Mouse (Mus musculus): ENCODE measurements around the gene Trim67. TPM values are rescaled to one million over a fixed set of nuclear protein-coding genes. Genes with fewer than 3 reads are reported as not detected.

The Trim67 gene
- polyA plus RNA-seq, 1 experiment, result 19.4 TPM

- peaks cover 11% of the 10 kb centered on the region for H3K4me1 ChIP-seq (ENCODE audit: control insufficient read depth, insufficient read depth, low read length)
- WGBS, result 73% methylated on average over 8 of the region's 8 CpGs
These were observed 3.0 kb downstream of the Trim67 start for GRCm38 (mm10) chr8:124795781-124796488.

GRCm38 (mm10) chr8:124800542-124800941 is 7.7 kb downstream of the Trim67 start:
- TF ChIP-seq CTCF (IDR thresholded peaks at IDR 0.05; ENCODE audit: borderline replicate concordance, insufficient read depth, low read depth, low read length) (no peak), POLR2A (IDR thresholded peaks at IDR 0.05; ENCODE audit: borderline replicate concordance, insufficient read depth, low read length) (no peak)
- 61% methylated on average over 11 of the region's 11 CpGs for WGBS
- Histone ChIP-seq H3K4me1 (ENCODE audit: control insufficient read depth, insufficient read depth, low read length) (peaks cover 3% of the 10 kb centered on the region; the same call in 1 of the 2 replicates), H3K4me3 (replicated peaks; ENCODE audit: insufficient read depth, low read depth, low read length) (no peak overlapping the region), H3K27me3 (ENCODE audit: control insufficient read depth, insufficient read depth, low read length) (no peaks in the 10 kb centered on the region), H3K27ac (ENCODE audit: insufficient read depth, low read length) (no peak overlapping the region)
- no peak for DNase-seq

More at GRCm38 (mm10) chr8:124795781-124796488, 3.0 kb downstream of the Trim67 start:
- TF ChIP-seq POLR2A (IDR thresholded peaks at IDR 0.05; ENCODE audit: borderline replicate concordance, insufficient read depth, low read length) (no peak), CTCF (IDR thresholded peaks at IDR 0.05; ENCODE audit: borderline replicate concordance, insufficient read depth, low read depth, low read length) (no peak)
- Histone ChIP-seq H3K27ac (ENCODE audit: insufficient read depth, low read length) (no peak overlapping the region), H3K4me3 (replicated peaks; ENCODE audit: insufficient read depth, low read depth, low read length) (peak overlapping the region; percentile 79), H3K27me3 (ENCODE audit: control insufficient read depth, insufficient read depth, low read length) (no peaks in the 10 kb centered on the region)
- DNase-seq, result no peak

- WGBS, result 68% methylated on average over 12 of the region's 12 CpGs
- Histone ChIP-seq H3K27me3 (ENCODE audit: control insufficient read depth, insufficient read depth, low read length) (no peaks in the 10 kb centered on the region), H3K4me3 (replicated peaks; ENCODE audit: insufficient read depth, low read depth, low read length) (no peak overlapping the region), H3K27ac (ENCODE audit: insufficient read depth, low read length) (no peak overlapping the region), H3K4me1 (ENCODE audit: control insufficient read depth, insufficient read depth, low read length) (no peaks in the 10 kb centered on the region)
- TF ChIP-seq CTCF (IDR thresholded peaks at IDR 0.05; ENCODE audit: borderline replicate concordance, insufficient read depth, low read depth, low read length), result no peak
- TF ChIP-seq POLR2A (IDR thresholded peaks at IDR 0.05; ENCODE audit: borderline replicate concordance, insufficient read depth, low read length), result no peak
- DNase-seq, result no peak
These were observed 11.2 kb downstream of the Trim67 start for GRCm38 (mm10) chr8:124803824-124804702.

GRCm38 (mm10) chr8:124805990-124806389 is 13.1 kb downstream of the Trim67 start:
- 82% methylated on average over 4 of the region's 4 CpGs for WGBS
- no peak for DNase-seq
- Histone ChIP-seq H3K27ac (ENCODE audit: insufficient read depth, low read length) (no peak overlapping the region), H3K4me3 (replicated peaks; ENCODE audit: insufficient read depth, low read depth, low read length) (no peak overlapping the region), H3K4me1 (ENCODE audit: control insufficient read depth, insufficient read depth, low read length) (no peaks in the 10 kb centered on the region), H3K27me3 (ENCODE audit: control insufficient read depth, insufficient read depth, low read length) (no peaks in the 10 kb centered on the region)
- TF ChIP-seq POLR2A (IDR thresholded peaks at IDR 0.05; ENCODE audit: borderline replicate concordance, insufficient read depth, low read length), result no peak

DNA sequence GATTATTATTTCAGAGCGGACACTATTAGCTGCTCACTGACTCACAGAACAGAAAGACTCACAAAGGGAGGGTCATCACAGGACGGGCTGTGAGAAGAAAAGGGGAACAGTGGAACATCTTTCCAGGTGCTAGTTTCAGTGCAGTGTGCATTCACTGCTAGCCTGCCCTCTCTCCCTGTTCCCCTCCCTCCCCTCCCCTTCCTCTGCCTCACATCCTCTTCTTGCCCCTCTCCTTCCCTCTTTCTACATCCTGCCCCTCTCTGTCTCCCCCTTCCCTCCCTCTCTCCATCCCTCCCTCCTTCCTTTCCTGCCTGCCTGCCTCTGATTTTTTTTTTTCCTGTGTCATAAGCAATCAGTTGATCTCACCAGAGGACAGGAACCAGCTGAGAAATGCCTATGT is 16.5 kb downstream of the Trim67 start:
- DNase-seq, result no peak
- peaks cover 2% of the 10 kb centered on the region; the same call in 1 of the 2 replicates for H3K4me1 ChIP-seq (ENCODE audit: control insufficient read depth, insufficient read depth, low read length)
- H3K4me3 ChIP-seq (replicated peaks; ENCODE audit: insufficient read depth, low read depth, low read length), result no peak overlapping the region
- H3K27me3 ChIP-seq (ENCODE audit: control insufficient read depth, insufficient read depth, low read length), result no peaks in the 10 kb centered on the region
- TF ChIP-seq POLR2A (IDR thresholded peaks at IDR 0.05; ENCODE audit: borderline replicate concordance, insufficient read depth, low read length) (no peak), CTCF (IDR thresholded peaks at IDR 0.05; ENCODE audit: borderline replicate concordance, insufficient read depth, low read depth, low read length) (no peak)
- WGBS, result 67% methylated on average over 2 of the region's 2 CpGs
- no peak overlapping the region; the same call in 1 of the 2 replicates for H3K27ac ChIP-seq (ENCODE audit: insufficient read depth, low read length)

- Histone ChIP-seq H3K27me3 (ENCODE audit: control insufficient read depth, insufficient read depth, low read length) (no peaks in the 10 kb centered on the region), H3K4me3 (replicated peaks; ENCODE audit: insufficient read depth, low read depth, low read length) (no peak overlapping the region), H3K4me1 (ENCODE audit: control insufficient read depth, insufficient read depth, low read length) (peaks cover 4% of the 10 kb centered on the region), H3K27ac (ENCODE audit: insufficient read depth, low read length) (no peak overlapping the region; the same call in 1 of the 2 replicates)
- TF ChIP-seq CTCF (IDR thresholded peaks at IDR 0.05; ENCODE audit: borderline replicate concordance, insufficient read depth, low read depth, low read length) (peak; percentile 44; the same call in 1 of the 2 replicates), POLR2A (IDR thresholded peaks at IDR 0.05; ENCODE audit: borderline replicate concordance, insufficient read depth, low read length) (no peak)
- peak in 1 of 2 experiments; percentile 42 for DNase-seq
- 73% methylated on average over 5 of the region's 5 CpGs for WGBS
These were observed 17.2 kb downstream of the Trim67 start for GRCm38 (mm10) chr8:124810056-124810610.

- Histone ChIP-seq H3K27me3 (ENCODE audit: control insufficient read depth, insufficient read depth, low read length) (no peaks in the 10 kb centered on the region), H3K4me1 (ENCODE audit: control insufficient read depth, insufficient read depth, low read length) (peaks cover 6% of the 10 kb centered on the region), H3K4me3 (replicated peaks; ENCODE audit: insufficient read depth, low read depth, low read length) (no peak overlapping the region), H3K27ac (ENCODE audit: insufficient read depth, low read length) (no peak overlapping the region)
- DNase-seq, result peak in 1 of 2 experiments; percentile 60
- WGBS, result 31% methylated on average over 9 of the region's 9 CpGs
- TF ChIP-seq CTCF (IDR thresholded peaks at IDR 0.05; ENCODE audit: borderline replicate concordance, insufficient read depth, low read depth, low read length) (no peak), POLR2A (IDR thresholded peaks at IDR 0.05; ENCODE audit: borderline replicate concordance, insufficient read depth, low read length) (no peak)
These were observed 17.9 kb downstream of the Trim67 start for GRCm38 (mm10) chr8:124810689-124811394.
